Mouse (Mus musculus) limb, embryonic 14.5 days (tissue): ENCODE results near the gene Vps13d. TPM values are rescaled to one million over a fixed set of nuclear protein-coding genes. Genes with fewer than 3 reads are reported as not detected.
A peak's percentile ranks its signal among the peaks of the same experiment; 100 is the strongest.

Source experiments
- ATAC-seq: fragments of 200-750 bp; cut with Nextera tagmentation; 2 replicates; pipeline ENCODE4 v1.8.0; 2017; ENCODE audit warnings: low read depth, moderate number of reproducible peaks, moderate TSS enrichment; ENCODE audit not compliant: low FRiP score
- DNase-seq: peaks from one replicate; pipeline ENCODE4 v3.0.0-alpha.2; 2015; ENCODE audit warnings: low spot score
- H3K27ac ChIP-seq: fragments of 300-500 bp; sonication (generic); replicated peaks from 2 replicates; pipeline ENCODE4 v1.5.1; 2014; ENCODE audit warnings: low read depth, mild to moderate bottlenecking, low read length, moderate library complexity, mixed read lengths
- H3K27me3 ChIP-seq: fragments of 300-500 bp; sonication (generic); 2 replicates; pipeline ENCODE4 v1.6.1; 2014; ENCODE audit warnings: low read length, mixed read lengths; ENCODE audit not compliant: control insufficient read depth, insufficient read depth
- H3K36me3 ChIP-seq: fragments of 300-500 bp; sonication (generic); 2 replicates; pipeline ENCODE4 v1.6.1; 2014; ENCODE audit warnings: mild to moderate bottlenecking, low read length, moderate library complexity, mixed read lengths; ENCODE audit not compliant: control insufficient read depth, insufficient read depth
- H3K4me1 ChIP-seq: fragments of 300-500 bp; sonication (generic); 2 replicates; pipeline ENCODE4 v1.6.1; 2014; ENCODE audit warnings: antibody characterized with exemption, low read length, mixed read lengths; ENCODE audit not compliant: control insufficient read depth, insufficient read depth
- H3K4me2 ChIP-seq: fragments of 300-500 bp; sonication (generic); replicated peaks from 2 replicates; pipeline ENCODE4 v1.6.1; 2014; ENCODE audit warnings: low read depth, mild to moderate bottlenecking, low read length, moderate library complexity; ENCODE audit not compliant: severe bottlenecking
- H3K4me3 ChIP-seq: fragments of 300-500 bp; sonication (generic); replicated peaks from 2 replicates; pipeline ENCODE4 v1.5.1; 2014; ENCODE audit warnings: low read length
- H3K9ac ChIP-seq: fragments of 300-500 bp; sonication (generic); 2 replicates; pipeline ENCODE4 v1.6.1; 2014; ENCODE audit warnings: mild to moderate bottlenecking, low read depth, low read length, moderate library complexity; ENCODE audit not compliant: severe bottlenecking
- H3K9me3 ChIP-seq: fragments of 300-500 bp; sonication (generic); 2 replicates; pipeline ENCODE4 v1.6.1; 2016; ENCODE audit warnings: low read length; ENCODE audit not compliant: control insufficient read depth
- POLR2A ChIP-seq: fragments of 200-500 bp; IDR thresholded peaks from 2 replicates; pipeline ENCODE4 v1.8.0; 2012; ENCODE audit warnings: inconsistent platforms, mild to moderate bottlenecking, moderate library complexity, borderline replicate concordance; ENCODE audit not compliant: insufficient read depth, insufficient read length; ENCODE audit errors: extremely low read depth
- WGBS: fragments of 180-500 bp; shearing (Covaris S2); extraction: QIAGEN DNeasy Blood & Tissue Kit; methylation state at CpG from one replicate; pipeline ENCODE4 v1.1.7; 2014; 5-methylcytosine and 5-hydroxymethylcytosine counted together
- polyA plus RNA-seq, 2 experiments: library from polyadenylated mRNA; depleted of rRNA in 1 of 2; stranded (reverse) in 1 of 2; unstranded in 1 of 2; fragments of >200 nt; fragmentation: Nextera tagmentation in 1 of 2; extraction: Ambion mirVana in 1 of 2; gene quantifications; 2 replicates each; pipeline versions ENCODE4 v1.2.1 to v1.2.3; 2012 to 2014

Gene Vps13d
- polyA plus RNA-seq, 2 experiments, result 16.8 to 26.3 TPM

- no peaks in the 10 kb centered on the region for H3K9me3 ChIP-seq
- DNase-seq (no peak), ATAC-seq (no peak)
- no peak for TF ChIP-seq POLR2A
- 0 out of 2 replicates have a peak, but pooled peaks cover 3% of the 10 kb centered on the region for H3K36me3 ChIP-seq
- no peak overlapping the region for H3K27ac ChIP-seq
- H3K9ac ChIP-seq, result no peak overlapping the region
- no peak overlapping the region for H3K4me3 ChIP-seq
- H3K4me1 ChIP-seq, result peaks cover 33% of the 10 kb centered on the region
- 41% methylated on average over 9 of the region's 9 CpGs for WGBS
- H3K4me2 ChIP-seq, result no peak overlapping the region
- no peaks in the 10 kb centered on the region for H3K27me3 ChIP-seq
Measured at GRCm38 (mm10) chr4:144993047-144993917, 201.5 kb downstream of the Vps13d start.

- Histone ChIP-seq H3K36me3 (0 out of 2 replicates have a peak, but pooled peaks cover 3% of the 10 kb centered on the region), H3K4me3 (no peak overlapping the region), H3K27ac (peak overlapping the region; percentile 15; the same call in 1 of the 2 replicates), H3K9ac (no peak overlapping the region), H3K27me3 (no peaks in the 10 kb centered on the region), H3K4me2 (no peak overlapping the region), H3K9me3 (no peaks in the 10 kb centered on the region), H3K4me1 (peaks cover 27% of the 10 kb centered on the region)
- no peak for ATAC-seq
- TF ChIP-seq POLR2A, result no peak
- WGBS, result 38% methylated on average over 3 of the region's 3 CpGs
- DNase-seq, result no peak
Measured at GRCm38 (mm10) chr4:144992413-144992812, 202.4 kb downstream of the Vps13d start.

GRCm38 (mm10) chr4:144988443-144989206 is 206.2 kb downstream of the Vps13d start:
- WGBS, result 34% methylated on average over 5 of the region's 5 CpGs
- no peak overlapping the region for H3K9ac ChIP-seq
- no peak for TF ChIP-seq POLR2A
- ATAC-seq (0 out of 2 replicates have a peak, but pooled peaks have one; percentile 35), DNase-seq (no peak)
- H3K27me3 ChIP-seq, result no peaks in the 10 kb centered on the region
- H3K4me1 ChIP-seq, result peaks cover 22% of the 10 kb centered on the region
- H3K9me3 ChIP-seq, result no peaks in the 10 kb centered on the region
- H3K4me2 ChIP-seq, result no peak overlapping the region
- no peaks in the 10 kb centered on the region for H3K36me3 ChIP-seq
- H3K27ac ChIP-seq, result no peak overlapping the region
- H3K4me3 ChIP-seq, result no peak overlapping the region

- TF ChIP-seq POLR2A, result no peak
- peaks cover 22% of the 10 kb centered on the region for H3K4me1 ChIP-seq
- DNase-seq (no peak), ATAC-seq (no peak)
- H3K9me3 ChIP-seq, result no peaks in the 10 kb centered on the region
- 87% methylated on average over 7 of the region's 7 CpGs for WGBS
- no peak overlapping the region for H3K9ac ChIP-seq
- no peak overlapping the region for H3K27ac ChIP-seq
- H3K4me3 ChIP-seq, result no peak overlapping the region
- no peak overlapping the region for H3K4me2 ChIP-seq
- H3K36me3 ChIP-seq, result peaks cover 6% of the 10 kb centered on the region
- no peaks in the 10 kb centered on the region for H3K27me3 ChIP-seq
Measured at GRCm38 (mm10) chr4:144986016-144986805, 208.6 kb downstream of the Vps13d start.

- Histone ChIP-seq H3K27me3 (no peaks in the 10 kb centered on the region), H3K27ac (no peak overlapping the region), H3K9me3 (no peaks in the 10 kb centered on the region), H3K36me3 (peaks cover 6% of the 10 kb centered on the region), H3K4me2 (no peak overlapping the region), H3K4me1 (peaks cover 32% of the 10 kb centered on the region), H3K4me3 (no peak overlapping the region), H3K9ac (no peak overlapping the region)
- no peak for ATAC-seq
- no peak for DNase-seq
- 60% methylated on average over 8 of the region's 8 CpGs for WGBS
- no peak for TF ChIP-seq POLR2A
Measured at GRCm38 (mm10) chr4:144983821-144984371, 210.9 kb downstream of the Vps13d start.
